Mouse (Mus musculus): ENCODE results near the gene Dusp23. TPM values are rescaled to one million over a fixed set of nuclear protein-coding genes. Genes with fewer than 3 reads are reported as not detected.

The Dusp23 gene
- polyA plus RNA-seq, 1 experiment from 2014 or later: 21.8 TPM

DNA sequence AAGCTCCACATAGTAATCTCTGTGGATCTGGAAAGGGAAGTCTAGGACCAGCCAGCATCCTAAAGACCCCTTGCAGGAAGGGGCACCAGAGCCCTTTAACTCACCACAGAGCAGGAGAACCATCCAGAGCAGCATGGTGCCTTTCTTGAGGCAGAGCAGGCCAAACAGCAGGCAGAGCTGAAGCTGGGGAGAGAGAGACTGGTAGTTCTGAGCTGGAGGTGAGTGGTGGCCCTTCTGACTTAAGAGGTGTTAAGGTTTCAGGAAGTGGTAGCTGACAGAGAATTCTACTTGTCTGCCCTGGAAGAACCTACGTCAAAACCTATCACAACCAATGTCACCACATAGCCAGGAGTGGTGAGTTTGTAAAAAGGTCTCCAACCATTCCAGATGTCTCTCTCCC lies 30.4 kb downstream of the Dusp23 start, which contains the start of gene Fcrl6:
Gene Fcrl6 (minus strand): TSS at position 226 of the 400 bp plus-strand sequence.
- Histone ChIP-seq H3K4me2 (replicated peaks; ENCODE audit: low read depth, low read length) (no peak within 1 kb of the TSS), H3K27me3 (replicated peaks; ENCODE audit: insufficient read depth, low read length) (no peaks in the 10 kb centered on the region), H3K36me3 (ENCODE audit: insufficient read depth, low read length) (no peaks in the 10 kb centered on the region), H3K27ac (ENCODE audit: low read length) (no peak within 1 kb of the TSS), H3K9me3 (ENCODE audit: low read length) (no peaks in the 10 kb centered on the region), H3K9ac (replicated peaks; ENCODE audit: low read depth) (no peak within 1 kb of the TSS), H3K4me1 (ENCODE audit: insufficient read depth, low read depth, low read length) (no peaks in the 10 kb centered on the region), H3K4me3 (ENCODE audit: low read depth, low read length) (no peak within 1 kb of the TSS)
- TF ChIP-seq EP300 (IDR thresholded peaks at IDR 0.05) (no peak), CTCF (IDR thresholded peaks at IDR 0.05) (no peak)
- ATAC-seq: no peak
- no peak for DNase-seq (ENCODE audit: low spot score)
- 33% methylated on average over 1 of the region's 1 CpGs for WGBS

DNA sequence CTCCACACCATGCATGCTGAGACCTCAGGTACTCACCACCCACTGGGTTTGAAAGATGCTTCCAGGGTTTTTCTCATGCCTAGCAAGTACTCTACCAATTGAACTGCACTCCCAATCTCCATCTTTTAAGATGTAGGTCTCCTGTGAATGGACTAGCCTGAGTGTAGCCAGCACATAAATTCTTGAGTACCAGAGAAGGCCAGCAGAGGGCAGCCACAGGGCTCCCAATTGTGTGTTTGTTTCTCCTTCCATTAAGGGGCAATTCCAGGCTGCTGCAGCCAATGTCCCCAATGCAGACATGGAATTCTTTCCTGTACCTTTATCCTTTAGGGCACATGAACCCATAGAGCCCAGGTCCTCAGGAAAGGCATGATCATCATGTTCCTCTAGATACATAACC lies 38.3 kb downstream of the Dusp23 start:
- no peak overlapping the region for H3K4me2 ChIP-seq (replicated peaks; ENCODE audit: low read depth, low read length)
- H3K36me3 ChIP-seq (ENCODE audit: insufficient read depth, low read length): no peaks in the 10 kb centered on the region
- TF ChIP-seq EP300 (IDR thresholded peaks at IDR 0.05) (no peak), CTCF (IDR thresholded peaks at IDR 0.05) (peak; percentile 76)
- no peak overlapping the region for H3K27ac ChIP-seq (ENCODE audit: low read length)
- DNase-seq (ENCODE audit: low spot score): peak; percentile 19
- H3K27me3 ChIP-seq (replicated peaks; ENCODE audit: insufficient read depth, low read length): no peaks in the 10 kb centered on the region
- no peaks in the 10 kb centered on the region for H3K9me3 ChIP-seq (ENCODE audit: low read length)
- H3K4me3 ChIP-seq (ENCODE audit: low read depth, low read length): no peak overlapping the region
- H3K4me1 ChIP-seq (ENCODE audit: insufficient read depth, low read depth, low read length): no peaks in the 10 kb centered on the region
- no peak for ATAC-seq
- H3K9ac ChIP-seq (replicated peaks; ENCODE audit: low read depth): no peak overlapping the region

DNA sequence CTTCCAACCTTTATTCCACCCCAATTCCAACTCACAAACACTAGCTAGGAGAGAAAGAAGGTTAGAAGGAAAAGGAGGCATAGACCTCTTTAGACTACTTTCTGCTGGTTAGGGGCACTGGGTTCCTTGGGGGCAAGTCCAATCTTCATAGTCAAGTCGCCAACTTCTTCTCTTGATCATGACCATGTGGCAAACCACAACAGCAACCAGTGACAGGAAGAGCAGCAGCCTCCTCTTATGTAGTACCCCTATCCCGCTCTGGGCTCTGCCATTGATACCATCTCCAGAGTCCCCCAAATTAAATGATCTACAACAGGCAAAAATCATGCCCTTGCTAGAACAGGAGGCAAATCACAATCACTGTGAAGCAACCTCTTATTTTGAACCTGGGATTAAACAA lies 38.8 kb downstream of the Dusp23 start:
- TF ChIP-seq EP300 (IDR thresholded peaks at IDR 0.05): no peak
- TF ChIP-seq CTCF (IDR thresholded peaks at IDR 0.05): no peak
- Histone ChIP-seq H3K4me1 (ENCODE audit: insufficient read depth, low read depth, low read length) (no peaks in the 10 kb centered on the region), H3K9me3 (ENCODE audit: low read length) (no peaks in the 10 kb centered on the region), H3K4me3 (ENCODE audit: low read depth, low read length) (no peak overlapping the region), H3K27ac (ENCODE audit: low read length) (no peak overlapping the region), H3K9ac (replicated peaks; ENCODE audit: low read depth) (no peak overlapping the region), H3K36me3 (ENCODE audit: insufficient read depth, low read length) (no peaks in the 10 kb centered on the region), H3K27me3 (replicated peaks; ENCODE audit: insufficient read depth, low read length) (no peaks in the 10 kb centered on the region), H3K4me2 (replicated peaks; ENCODE audit: low read depth, low read length) (no peak overlapping the region)
- DNase-seq (ENCODE audit: low spot score) (no peak), ATAC-seq (no peak)
- 62% methylated on average over 2 of the region's 2 CpGs for WGBS

DNA sequence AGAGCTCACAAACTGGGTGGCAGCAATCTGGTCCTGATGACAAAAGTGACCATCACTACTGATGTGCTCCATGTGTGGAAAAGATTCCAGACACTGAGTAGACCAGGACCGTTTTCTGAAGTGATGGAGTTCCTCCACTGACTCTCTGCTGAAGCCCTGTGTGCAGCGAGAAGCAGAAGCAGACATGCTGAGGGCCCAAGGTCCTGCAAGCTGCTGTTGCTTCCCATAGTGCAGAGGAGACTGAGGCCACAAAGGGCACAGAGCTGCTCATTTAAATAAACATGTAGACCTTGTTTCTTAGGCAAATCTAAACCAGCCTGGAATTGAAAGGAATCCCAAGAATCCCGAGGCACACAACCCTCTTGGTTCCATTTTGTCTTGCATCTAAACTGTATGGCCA lies 39.4 kb downstream of the Dusp23 start:
- no peaks in the 10 kb centered on the region for H3K27me3 ChIP-seq (replicated peaks; ENCODE audit: insufficient read depth, low read length)
- H3K4me3 ChIP-seq (ENCODE audit: low read depth, low read length): no peak overlapping the region
- TF ChIP-seq CTCF (IDR thresholded peaks at IDR 0.05) (no peak), EP300 (IDR thresholded peaks at IDR 0.05) (no peak)
- H3K4me2 ChIP-seq (replicated peaks; ENCODE audit: low read depth, low read length): no peak overlapping the region
- H3K9me3 ChIP-seq (ENCODE audit: low read length): no peaks in the 10 kb centered on the region
- DNase-seq (ENCODE audit: low spot score): no peak
- H3K27ac ChIP-seq (ENCODE audit: low read length): no peak overlapping the region
- H3K36me3 ChIP-seq (ENCODE audit: insufficient read depth, low read length): no peaks in the 10 kb centered on the region
- H3K9ac ChIP-seq (replicated peaks; ENCODE audit: low read depth): no peak overlapping the region
- ATAC-seq: no peak
- WGBS: 67% methylated on average over 3 of the region's 3 CpGs
- no peaks in the 10 kb centered on the region for H3K4me1 ChIP-seq (ENCODE audit: insufficient read depth, low read depth, low read length)

DNA sequence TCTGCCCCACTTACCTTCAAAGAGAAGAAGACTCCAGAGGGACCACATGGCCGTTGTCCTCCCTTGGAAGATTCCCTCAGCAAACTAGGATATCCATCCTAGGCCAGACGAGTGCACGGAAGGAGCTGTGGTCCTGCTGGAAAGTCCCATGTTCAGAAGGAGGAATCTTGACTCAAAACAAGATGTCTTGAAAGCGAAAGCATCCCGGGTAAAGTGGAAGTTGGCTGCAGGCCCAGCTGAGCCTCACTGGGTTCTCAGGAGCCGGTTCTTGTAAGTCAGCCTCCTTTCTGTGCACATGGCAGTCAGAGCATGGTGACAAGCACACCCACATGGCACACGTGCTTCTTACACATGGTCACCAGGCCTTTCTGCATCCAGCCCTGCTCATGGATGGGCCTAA lies 42.4 kb downstream of the Dusp23 start, which contains the start of gene Slamf8:
Gene Slamf8 (minus strand): TSS at position 184 of the 400 bp plus-strand sequence.
- Histone ChIP-seq H3K9ac (replicated peaks; ENCODE audit: low read depth) (no peak within 1 kb of the TSS), H3K4me1 (ENCODE audit: insufficient read depth, low read depth, low read length) (no peaks in the 10 kb centered on the region), H3K9me3 (ENCODE audit: low read length) (no peaks in the 10 kb centered on the region), H3K27ac (ENCODE audit: low read length) (no peak within 1 kb of the TSS), H3K27me3 (replicated peaks; ENCODE audit: insufficient read depth, low read length) (no peaks in the 10 kb centered on the region), H3K36me3 (ENCODE audit: insufficient read depth, low read length) (no peaks in the 10 kb centered on the region), H3K4me3 (ENCODE audit: low read depth, low read length) (no peak within 1 kb of the TSS), H3K4me2 (replicated peaks; ENCODE audit: low read depth, low read length) (no peak within 1 kb of the TSS)
- ATAC-seq: no peak
- no peak for TF ChIP-seq EP300 (IDR thresholded peaks at IDR 0.05)
- no peak for TF ChIP-seq CTCF (IDR thresholded peaks at IDR 0.05)
- 43% methylated on average over 7 of the region's 7 CpGs for WGBS
- no peak for DNase-seq (ENCODE audit: low spot score)

DNA sequence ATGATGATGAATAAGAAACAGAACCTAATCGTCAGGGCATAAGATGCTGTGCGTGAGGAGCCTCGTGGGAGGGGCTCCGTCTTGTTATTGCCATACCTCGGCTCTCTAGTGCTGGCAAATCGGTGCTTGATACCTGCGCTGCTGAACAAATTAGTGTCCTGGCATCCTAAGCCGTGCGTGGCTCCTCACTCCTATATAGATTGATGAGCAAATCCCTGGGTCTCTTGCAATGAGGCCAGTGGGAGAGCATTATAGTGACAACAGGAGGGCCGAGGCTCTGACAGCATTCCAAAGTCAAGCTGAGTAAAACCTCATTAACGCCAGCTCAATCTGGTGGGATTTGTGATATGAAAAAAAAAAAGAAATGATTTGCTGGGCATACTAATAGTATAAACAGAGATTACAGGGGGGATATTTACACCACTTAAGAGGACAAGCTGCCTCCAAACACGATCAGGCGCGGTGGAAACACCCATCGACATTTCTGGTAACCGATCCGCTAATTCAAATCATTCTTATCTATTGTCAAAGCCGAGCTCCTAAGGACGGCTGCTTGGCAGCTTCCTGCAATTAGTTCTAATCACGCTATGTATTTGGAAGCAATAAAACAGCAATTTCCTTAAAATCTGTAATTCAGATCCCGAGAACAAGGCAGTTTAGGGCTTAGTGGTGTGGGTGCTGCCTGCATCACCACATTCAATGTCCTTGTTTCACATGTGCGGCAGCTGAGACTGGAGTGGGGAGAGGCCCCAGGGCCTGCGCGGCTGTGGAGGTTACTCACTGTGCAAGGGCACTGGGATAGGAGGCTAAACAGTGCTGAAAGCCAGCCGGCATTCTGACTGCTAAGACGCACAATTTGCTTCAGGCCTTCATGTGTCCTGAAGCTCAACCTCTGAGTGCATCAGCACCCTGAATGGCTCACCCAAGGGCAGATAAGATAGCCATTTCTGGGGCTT lies 46.9 kb downstream of the Dusp23 start:
- no peak overlapping the region for H3K4me3 ChIP-seq (ENCODE audit: low read depth, low read length)
- no peaks in the 10 kb centered on the region for H3K36me3 ChIP-seq (ENCODE audit: insufficient read depth, low read length)
- DNase-seq (ENCODE audit: low spot score): no peak
- H3K27ac ChIP-seq (ENCODE audit: low read length): no peak overlapping the region
- H3K9ac ChIP-seq (replicated peaks; ENCODE audit: low read depth): no peak overlapping the region
- no peaks in the 10 kb centered on the region for H3K27me3 ChIP-seq (replicated peaks; ENCODE audit: insufficient read depth, low read length)
- ATAC-seq: no peak
- no peaks in the 10 kb centered on the region for H3K4me1 ChIP-seq (ENCODE audit: insufficient read depth, low read depth, low read length)
- no peak for TF ChIP-seq EP300 (IDR thresholded peaks at IDR 0.05)
- no peak for TF ChIP-seq CTCF (IDR thresholded peaks at IDR 0.05)
- H3K4me2 ChIP-seq (replicated peaks; ENCODE audit: low read depth, low read length): no peak overlapping the region
- WGBS: 33% methylated on average over 26 of the region's 26 CpGs
- no peaks in the 10 kb centered on the region for H3K9me3 ChIP-seq (ENCODE audit: low read length)
